Mouse (Mus musculus) macrophage (primary cell): ENCODE measurements around the gene Ccnh. TPM values are rescaled to one million over a fixed set of nuclear protein-coding genes. Genes with fewer than 3 reads are reported as not detected.
A peak's percentile ranks its signal among the peaks of the same experiment; 100 is the strongest.
"Not testable (repeated sequence)": the region's sequence is repeated elsewhere in the genome, so short reads cannot be mapped to it uniquely, and the experiment has no call there.

ENCODE experiments used
- H3K27ac ChIP-seq: fragments of 350-480 bp; formaldehyde crosslinking; 2 replicates; pipeline ENCODE4 v1.9.0; 2021
- H3K36me3 ChIP-seq: fragments of 350-480 bp; formaldehyde crosslinking; 2 replicates; pipeline ENCODE4 v1.9.0; 2021; ENCODE audit errors: inconsistent target
- H3K4me3 ChIP-seq: fragments of 350-480 bp; formaldehyde crosslinking; 2 replicates; pipeline ENCODE4 v1.9.0; 2021; ENCODE audit errors: inconsistent target
- H3K79me2 ChIP-seq: fragments of 350-480 bp; formaldehyde crosslinking; 2 replicates; pipeline ENCODE4 v1.9.0; 2021; ENCODE audit errors: inconsistent target
- WGBS: methylation state at CpG from one replicate; pipeline ENCODE4 v1.1.7; 2026; ENCODE audit warnings: inconsistent platforms; ENCODE audit not compliant: missing documents; 5-methylcytosine and 5-hydroxymethylcytosine counted together
- polyA plus RNA-seq: library from polyadenylated mRNA; stranded (reverse); fragments of 250-400 nt; gene quantifications from 3 replicates; pipeline ENCODE4 v1.2.4, GENCODE M21; 2018; ENCODE audit warnings: inconsistent platforms
- total RNA-seq, 78 experiments: library from RNA; depleted of rRNA; stranded (reverse); fragments of 250-400 nt; gene quantifications; 1 replicate in 9 of 78; 2 replicates in 24 of 78; 3 replicates in 43 of 78; 4 replicates in 2 of 78; pipeline ENCODE4 v1.2.4; 2018; ENCODE audit warnings: inconsistent platforms in 56 of 78

Ccnh gene
- 10 to 100 TPM in 23 of 26 experiments, 1 to 10 TPM in 3; 4.4 to 58.4 (median 29.3) TPM for total RNA-seq (2018; cell fraction: chromatin; rRNA removed)
- 10 to 100 TPM; 13.4 to 22.9 (median 20.4) TPM for total RNA-seq (2018; cell fraction: cytosol; rRNA removed)
- 10 to 100 TPM in 24 of 26 experiments, 1 to 10 TPM in 2; 5.7 to 39.0 (median 23.6) TPM for total RNA-seq (2018; cell fraction: nucleus; rRNA removed)
- 18.4 to 28.4 TPM (median 28.4 TPM) in 3 replicates for polyA plus RNA-seq

DNA sequence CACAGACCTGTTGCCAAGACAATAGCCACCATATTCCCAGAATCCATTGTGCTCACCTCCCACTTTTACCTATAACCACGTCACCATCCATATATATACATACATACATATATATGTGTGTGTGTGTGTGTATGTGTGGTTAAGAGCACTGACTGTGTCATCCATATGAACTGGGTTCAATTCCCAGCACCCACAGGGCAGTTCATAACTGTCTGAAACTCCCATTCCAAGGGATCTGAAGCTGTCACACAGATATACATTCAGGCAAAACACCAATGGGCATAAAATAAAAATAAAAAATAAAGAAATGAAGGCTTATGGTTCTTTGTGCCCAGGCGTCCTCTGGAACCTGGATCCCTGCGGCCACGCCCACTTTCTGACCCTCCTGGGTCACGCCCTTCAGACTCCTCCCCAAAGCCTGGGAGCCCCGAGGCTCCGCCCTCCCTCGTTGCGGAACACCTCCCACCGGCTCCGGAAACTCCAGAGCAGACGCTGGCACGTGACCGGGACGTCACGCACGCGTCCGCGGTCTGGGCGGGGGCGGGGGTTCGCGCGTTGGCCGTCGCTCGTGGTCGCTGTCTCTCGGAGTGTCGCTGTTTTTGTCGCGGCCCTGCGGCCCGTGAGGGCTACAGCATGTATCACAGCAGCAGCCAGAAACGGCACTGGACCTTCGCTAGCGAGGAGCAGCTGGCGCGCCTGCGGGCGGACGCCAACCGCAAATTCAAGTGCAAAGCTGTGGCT, at the start of gene Ccnh:
TSS of gene Ccnh (plus strand) at position 506 of the 741 bp plus-strand sequence.
- Histone ChIP-seq H3K79me2 (peaks cover 36% of the 10 kb centered on the region), H3K36me3 (peaks cover 6% of the 10 kb centered on the region; the same call in 1 of the 2 replicates), H3K4me3 (peak within 1 kb of the TSS; percentile 81), H3K27ac (peak within 1 kb of the TSS; percentile 48)
- WGBS = under 1% methylated on average over 43 of the region's 44 CpGs

DNA sequence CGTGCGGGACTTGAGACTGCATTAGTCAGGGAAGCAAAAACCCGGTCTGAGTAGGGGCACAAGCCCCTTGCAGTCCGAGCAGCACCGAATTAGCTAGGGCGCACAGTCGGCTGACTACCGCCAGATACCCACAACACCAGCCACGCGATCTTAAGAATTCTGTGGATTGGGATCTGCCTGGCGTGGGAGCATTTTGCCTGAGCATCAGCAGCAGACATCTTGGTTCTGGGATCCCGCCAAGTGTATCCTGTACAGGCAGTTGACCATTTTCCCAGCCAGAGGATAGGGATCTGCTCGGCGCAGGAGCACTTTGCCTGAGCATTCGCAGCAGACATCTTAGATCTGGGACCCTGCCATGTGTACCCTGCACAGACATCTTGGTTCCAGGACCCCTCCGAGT, 45.8 kb upstream of the Ccnh start:
- WGBS = 93% methylated on average over 14 of the region's 16 CpGs
- not testable (repeated sequence) for H3K27ac ChIP-seq, H3K79me2 ChIP-seq, H3K36me3 ChIP-seq, H3K4me3 ChIP-seq

DNA sequence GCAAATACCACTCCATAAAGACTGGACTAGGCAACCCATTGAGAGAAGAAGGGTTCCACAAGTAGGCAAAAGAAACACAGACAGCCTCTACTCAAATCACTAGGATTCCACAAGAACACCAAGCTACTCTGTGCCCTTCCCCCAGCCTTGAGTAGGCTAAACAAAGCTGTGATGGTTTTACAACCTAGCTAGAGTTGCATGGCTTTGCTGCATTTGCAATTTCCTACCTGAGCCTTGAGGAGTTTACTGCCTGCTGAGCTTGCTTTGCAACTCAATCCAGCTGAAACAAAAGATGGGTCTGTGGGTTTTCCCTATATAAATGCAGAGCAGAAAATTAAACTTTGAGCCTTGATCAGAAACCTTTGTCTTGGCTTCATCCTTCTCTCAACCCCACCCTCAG, 42.7 kb upstream of the Ccnh start:
- Histone ChIP-seq H3K79me2 (no peaks in the 10 kb centered on the region), H3K27ac (no peak overlapping the region), H3K4me3 (no peak overlapping the region), H3K36me3 (no peaks in the 10 kb centered on the region)

DNA sequence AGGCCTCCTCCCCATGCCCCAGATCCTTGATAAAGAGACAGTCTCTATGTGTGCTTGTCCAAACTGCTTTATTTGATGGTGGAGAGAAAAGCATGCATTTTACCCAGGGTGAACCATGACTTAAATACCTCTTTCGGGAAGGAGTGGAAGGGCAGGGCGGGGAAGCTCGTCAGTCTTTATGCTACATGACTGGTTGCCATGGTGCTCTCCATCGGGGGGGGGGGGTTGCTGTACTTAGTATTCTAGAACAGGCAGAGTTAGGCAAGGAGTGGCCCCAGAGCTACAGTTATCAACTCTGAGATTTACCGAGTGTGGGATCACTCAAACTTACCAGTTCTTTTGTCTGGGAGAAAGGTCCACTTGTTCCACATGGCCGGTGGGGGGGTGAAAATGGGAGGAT, 34.5 kb upstream of the Ccnh start:
- 97% methylated on average over 6 of the region's 6 CpGs for WGBS
- no peak overlapping the region for H3K4me3 ChIP-seq
- no peaks in the 10 kb centered on the region for H3K36me3 ChIP-seq
- H3K79me2 ChIP-seq = no peaks in the 10 kb centered on the region
- no peak overlapping the region for H3K27ac ChIP-seq

DNA sequence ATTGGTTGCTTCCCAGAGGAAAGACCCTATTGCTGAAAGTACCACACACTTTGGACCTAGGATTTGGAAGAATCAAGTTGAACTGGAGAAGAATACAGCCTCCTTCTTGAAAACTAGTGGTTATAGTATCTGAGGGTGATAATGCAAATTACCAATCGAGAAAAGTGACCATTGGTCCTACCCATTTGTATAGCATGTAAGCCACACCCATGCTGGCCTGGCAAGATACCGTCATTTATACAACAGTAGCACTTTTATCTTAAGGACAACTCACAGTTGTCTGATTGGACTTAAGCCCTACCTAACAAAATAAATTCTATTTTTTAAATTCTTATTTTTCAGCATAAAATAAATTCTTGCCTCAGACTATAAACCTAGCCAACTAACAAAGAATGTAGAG, 29.2 kb upstream of the Ccnh start:
- Histone ChIP-seq H3K36me3 (no peaks in the 10 kb centered on the region), H3K4me3 (no peak overlapping the region), H3K27ac (no peak overlapping the region), H3K79me2 (no peaks in the 10 kb centered on the region)
- WGBS = 91% methylated on average over 2 of the region's 2 CpGs

DNA sequence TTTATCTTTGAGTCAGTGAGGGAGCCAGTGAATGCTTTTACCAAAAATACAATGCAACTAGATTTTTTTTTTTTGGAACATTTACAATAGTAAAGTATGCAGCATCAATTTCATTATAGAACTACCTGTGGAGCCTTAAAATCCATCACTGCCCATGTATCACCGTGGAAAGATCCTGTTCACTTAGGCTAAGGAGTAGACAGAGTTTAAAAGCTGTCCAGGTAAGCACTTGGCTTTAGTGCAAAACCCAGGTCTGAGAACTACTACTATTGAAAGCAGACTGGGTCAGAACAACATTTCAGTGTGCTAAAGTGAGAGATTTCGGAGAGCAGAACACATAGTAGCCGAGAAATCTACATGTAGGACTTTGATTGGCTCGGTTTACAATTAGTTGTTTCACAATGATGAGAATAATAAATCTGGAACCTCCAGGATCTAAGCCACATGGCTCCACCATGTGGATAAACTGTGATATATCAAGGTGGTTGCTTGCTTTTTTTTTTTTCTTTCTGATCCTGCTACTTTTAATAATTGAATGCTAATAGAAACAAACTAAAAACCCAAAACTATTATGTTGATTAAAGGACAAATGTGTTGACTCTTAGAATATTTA, 24.6 kb upstream of the Ccnh start:
- Histone ChIP-seq H3K27ac (no peak overlapping the region), H3K4me3 (no peak overlapping the region)
- WGBS = 45% methylated on average over 4 of the region's 4 CpGs

DNA sequence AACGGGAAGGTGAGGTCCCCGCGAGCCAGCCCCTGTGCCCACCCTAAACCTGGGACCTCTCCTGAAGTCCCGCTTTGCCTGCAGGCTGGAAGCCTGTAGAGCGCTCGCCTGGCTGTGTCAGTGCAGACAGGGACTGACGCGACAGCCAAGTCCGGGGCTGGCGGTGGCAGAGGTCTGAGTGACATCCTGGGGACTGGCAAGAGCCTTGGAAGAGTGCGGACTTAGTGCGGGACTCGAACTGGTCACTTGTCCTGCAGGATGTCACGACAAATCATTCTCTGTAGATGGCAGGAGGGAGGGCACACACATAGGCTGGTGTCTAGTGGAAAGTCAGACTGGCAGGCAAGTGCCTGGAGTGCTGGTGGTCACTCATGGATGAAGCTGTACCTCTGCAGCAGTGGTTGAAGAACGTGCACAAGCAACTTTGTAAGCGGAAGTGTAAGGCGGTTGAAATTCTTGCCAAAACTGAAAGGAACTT, 475 bp downstream of the Ccnh start:
- peak overlapping the region; percentile 48 for H3K27ac ChIP-seq
- WGBS = 2% methylated on average over 17 of the region's 17 CpGs

More for the DNA sequence above, 24.6 kb upstream of the Ccnh start:
- H3K36me3 ChIP-seq = no peaks in the 10 kb centered on the region
- H3K79me2 ChIP-seq = no peaks in the 10 kb centered on the region

DNA sequence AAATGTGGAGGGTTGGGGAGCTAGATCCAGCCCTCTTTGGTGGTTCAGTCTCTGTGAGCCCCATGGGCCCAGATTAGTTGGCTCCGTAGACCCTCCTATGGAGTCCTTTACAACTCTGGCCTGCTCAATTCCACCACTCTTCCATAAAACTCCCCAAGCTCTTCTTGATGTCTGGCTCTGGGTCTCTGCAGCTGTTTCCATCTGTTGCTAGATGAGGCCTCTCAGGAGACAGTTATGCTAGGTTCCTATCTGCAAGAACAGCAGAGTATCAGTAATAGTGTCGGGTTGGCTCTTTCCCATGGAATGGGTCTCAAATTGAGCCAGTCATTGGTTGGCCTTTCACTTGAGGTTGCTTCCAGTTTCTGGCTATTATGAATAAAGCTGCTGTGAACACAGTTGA, 2.0 kb downstream of the Ccnh start:
- H3K27ac ChIP-seq = no peak overlapping the region
- 92% methylated on average over 2 of the region's 2 CpGs for WGBS
- H3K4me3 ChIP-seq = no peak overlapping the region
- peaks cover 6% of the 10 kb centered on the region; the same call in 1 of the 2 replicates for H3K36me3 ChIP-seq
- H3K79me2 ChIP-seq = peaks cover 54% of the 10 kb centered on the region

More for the DNA sequence above, 475 bp downstream of the Ccnh start:
- Histone ChIP-seq H3K79me2 (peaks cover 42% of the 10 kb centered on the region), H3K4me3 (peak overlapping the region; percentile 81), H3K36me3 (peaks cover 6% of the 10 kb centered on the region; the same call in 1 of the 2 replicates)

DNA sequence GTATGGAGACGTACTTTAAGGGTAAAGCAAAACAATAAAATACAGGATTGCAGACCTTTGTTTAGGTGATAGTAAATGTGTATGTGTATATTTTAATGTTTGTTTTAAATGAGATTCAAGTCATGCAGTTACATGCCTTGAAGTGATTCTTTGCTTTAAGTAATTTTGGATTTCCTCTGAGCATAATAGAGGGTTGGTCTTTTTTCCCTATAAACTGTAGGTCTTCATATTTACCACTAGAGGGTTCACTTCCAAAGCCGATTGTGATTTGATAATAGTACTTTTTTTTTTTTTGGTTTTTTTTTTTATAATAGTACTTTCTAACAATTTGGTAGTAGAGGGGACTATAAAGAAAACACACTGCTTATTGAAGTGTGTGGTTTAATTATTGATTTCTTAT, 18.3 kb downstream of the Ccnh start:
- Histone ChIP-seq H3K79me2 (no peaks in the 10 kb centered on the region), H3K36me3 (peaks cover 20% of the 10 kb centered on the region; the same call in 1 of the 2 replicates), H3K27ac (no peak overlapping the region), H3K4me3 (no peak overlapping the region)
- 64% methylated on average over 2 of the region's 2 CpGs for WGBS

DNA sequence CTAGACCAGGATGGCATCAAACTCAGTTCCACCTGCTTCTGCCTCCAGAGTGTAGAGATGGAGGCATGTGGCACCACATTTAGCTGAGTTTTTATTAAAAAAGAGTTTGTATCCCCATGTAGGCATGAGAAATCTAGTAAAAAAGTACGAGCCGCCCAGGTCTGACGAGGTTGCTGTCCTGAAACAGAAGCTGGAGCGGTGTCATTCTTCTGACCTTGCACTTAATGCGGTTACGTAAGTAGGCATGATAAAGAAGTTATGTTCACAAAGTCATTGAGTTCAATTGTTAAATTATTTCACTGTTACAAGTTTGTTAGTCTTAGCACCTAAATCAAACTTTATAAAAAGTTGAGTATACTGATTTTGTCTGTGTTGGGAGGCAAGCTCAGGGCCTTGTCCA, 19.4 kb downstream of the Ccnh start:
- Histone ChIP-seq H3K79me2 (no peaks in the 10 kb centered on the region), H3K27ac (no peak overlapping the region), H3K36me3 (peaks cover 29% of the 10 kb centered on the region; the same call in 1 of the 2 replicates), H3K4me3 (no peak overlapping the region)
- 87% methylated on average over 6 of the region's 6 CpGs for WGBS

DNA sequence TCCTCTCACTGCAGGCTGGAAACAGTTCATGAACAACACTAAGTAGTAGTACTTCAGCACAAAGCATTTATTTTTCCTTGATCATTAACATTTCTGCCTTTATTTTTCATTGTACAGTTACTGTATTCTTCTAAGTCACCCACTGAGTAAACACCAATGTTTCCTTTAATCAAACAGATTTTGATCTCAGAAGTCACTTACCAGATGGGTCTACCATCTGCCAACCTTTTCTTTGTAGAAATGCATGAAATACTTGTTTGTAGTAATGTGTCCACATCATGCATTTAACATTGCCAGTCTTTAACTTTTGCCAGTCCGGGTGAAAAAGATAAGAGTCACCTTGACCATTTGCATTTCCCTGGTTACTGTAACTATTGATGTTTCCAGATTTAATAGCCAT, 21.1 kb downstream of the Ccnh start:
- H3K36me3 ChIP-seq = peaks cover 40% of the 10 kb centered on the region; the same call in 1 of the 2 replicates
- H3K79me2 ChIP-seq = no peaks in the 10 kb centered on the region
- H3K27ac ChIP-seq = no peak overlapping the region
- 92% methylated on average over 1 of the region's 1 CpGs for WGBS
- no peak overlapping the region for H3K4me3 ChIP-seq

DNA sequence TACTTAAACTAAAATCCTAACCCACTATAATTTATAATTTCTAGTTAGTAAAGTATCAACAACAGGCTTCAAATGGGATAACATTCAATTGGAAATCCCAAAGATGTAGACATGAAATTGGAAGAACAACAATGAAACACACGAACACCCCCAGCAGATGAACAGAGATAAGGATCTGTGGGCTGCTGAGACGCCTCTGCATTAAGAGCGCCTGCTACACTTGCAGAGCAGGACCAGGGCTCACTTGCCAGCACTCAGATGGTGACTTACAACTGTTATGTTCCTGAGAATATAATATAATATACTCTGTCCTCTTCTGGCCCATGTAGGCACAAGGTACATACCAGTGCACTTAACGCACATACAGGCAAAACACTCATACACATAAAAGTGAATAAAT, 29.4 kb downstream of the Ccnh start:
- Histone ChIP-seq H3K4me3 (no peak overlapping the region), H3K36me3 (peaks cover 52% of the 10 kb centered on the region; the same call in 1 of the 2 replicates), H3K79me2 (no peaks in the 10 kb centered on the region), H3K27ac (no peak overlapping the region)
- 83% methylated on average over 3 of the region's 4 CpGs for WGBS

DNA sequence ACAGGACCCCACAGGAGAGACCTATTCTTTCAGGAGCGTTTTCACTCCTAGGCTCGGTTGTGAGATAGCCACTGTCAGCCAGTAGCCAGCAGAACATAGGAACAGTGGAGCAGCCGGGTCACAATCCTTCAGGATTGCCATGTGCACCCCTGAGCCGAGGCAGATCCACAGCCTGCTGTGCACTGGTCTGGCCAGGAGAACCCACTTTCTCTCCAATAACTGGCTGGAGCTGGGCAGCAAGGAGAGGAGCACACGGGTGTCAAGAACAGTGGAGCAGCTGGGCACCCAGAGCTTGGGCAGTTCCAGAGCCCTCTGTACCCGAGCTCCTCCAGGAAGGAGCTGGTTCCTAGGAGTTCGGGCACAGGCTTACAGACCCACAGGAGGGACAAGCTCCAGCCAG, 49.6 kb downstream of the Ccnh start:
- 89% methylated on average over 7 of the region's 7 CpGs for WGBS
- Histone ChIP-seq H3K79me2 (no peaks in the 10 kb centered on the region), H3K27ac (no peak overlapping the region), H3K36me3 (peaks cover 20% of the 10 kb centered on the region), H3K4me3 (no peak overlapping the region)
